Mouse (Mus musculus) lung, embryonic 16.5 days (tissue): Measurements from ENCODE around the gene Cth. TPM values are rescaled to one million over a fixed set of nuclear protein-coding genes. Genes with fewer than 3 reads are reported as not detected.
"Not testable (repeated sequence)": the region's sequence is repeated elsewhere in the genome, so short reads cannot be mapped to it uniquely, and the experiment has no call there.

Source experiments
- ATAC-seq: fragments of 200-750 bp; cut with Nextera tagmentation; 2 replicates; pipeline ENCODE4 v1.8.0; 2017; ENCODE audit warnings: low read depth, mild to moderate bottlenecking, moderate library complexity
- H3K27ac ChIP-seq: fragments of 300-500 bp; sonication (generic); 2 replicates; pipeline ENCODE4 v1.5.1; 2014; ENCODE audit warnings: mild to moderate bottlenecking, control low read depth, low read length
- H3K27me3 ChIP-seq: fragments of 300-500 bp; sonication (generic); 2 replicates; pipeline ENCODE4 v1.6.1; 2014; ENCODE audit warnings: low read depth, low read length, mixed read lengths; ENCODE audit not compliant: control insufficient read depth, insufficient read depth
- H3K36me3 ChIP-seq: fragments of 300-500 bp; sonication (generic); 2 replicates; pipeline ENCODE4 v1.6.1; 2014; ENCODE audit warnings: low read length; ENCODE audit not compliant: control insufficient read depth, insufficient read depth
- H3K4me1 ChIP-seq: fragments of 300-500 bp; sonication (generic); replicated peaks from 2 replicates; pipeline ENCODE4 v1.6.1; 2014; ENCODE audit warnings: low read length, mixed read lengths; ENCODE audit not compliant: control insufficient read depth, insufficient read depth
- H3K4me2 ChIP-seq: fragments of 300-500 bp; sonication (generic); 2 replicates; pipeline ENCODE4 v1.6.1; 2014; ENCODE audit warnings: low read depth, low read length, control low read depth
- H3K4me3 ChIP-seq: fragments of 300-500 bp; sonication (generic); 2 replicates; pipeline ENCODE4 v1.5.1; 2014; ENCODE audit warnings: mild to moderate bottlenecking, low read length, control low read depth
- H3K9ac ChIP-seq: fragments of 300-500 bp; sonication (generic); 2 replicates; pipeline ENCODE4 v1.6.1; 2014; ENCODE audit warnings: low read length, control low read depth
- H3K9me3 ChIP-seq: fragments of 300-500 bp; sonication (generic); 2 replicates; pipeline ENCODE4 v1.6.1; 2016; ENCODE audit warnings: low read length; ENCODE audit not compliant: control insufficient read depth
- WGBS: fragments of 180-500 bp; shearing (Covaris S2); extraction: QIAGEN DNeasy Blood & Tissue Kit; methylation state at CpG from one replicate; pipeline ENCODE4 v1.1.7; 2014; 5-methylcytosine and 5-hydroxymethylcytosine counted together
- polyA plus RNA-seq: library from polyadenylated mRNA; unstranded; fragments of >200 nt; fragmentation: Nextera tagmentation; extraction: Ambion mirVana; gene quantifications from 2 replicates; pipeline ENCODE4 v1.2.1, GENCODE M21; 2015

Cth gene
- polyA plus RNA-seq, 1 experiment from 2014 or later: 10.1 TPM

GRCm38 (mm10) chr3:157938585-157938984 lies 13.7 kb upstream of the Cth start:
- Histone ChIP-seq H3K36me3 (no peaks in the 10 kb centered on the region), H3K4me2 (no peak overlapping the region), H3K9me3 (no peaks in the 10 kb centered on the region), H3K9ac (no peak overlapping the region), H3K27me3 (no peaks in the 10 kb centered on the region), H3K27ac (no peak overlapping the region), H3K4me3 (no peak overlapping the region), H3K4me1 (no peaks in the 10 kb centered on the region)
- no peak for ATAC-seq
- WGBS: 71% methylated on average over 2 of the region's 2 CpGs

GRCm38 (mm10) chr3:157934301-157934823 lies 9.5 kb upstream of the Cth start:
- H3K27ac ChIP-seq: no peak overlapping the region
- H3K9ac ChIP-seq: no peak overlapping the region
- H3K4me1 ChIP-seq: no peaks in the 10 kb centered on the region
- no peaks in the 10 kb centered on the region for H3K9me3 ChIP-seq
- ATAC-seq: no peak
- H3K4me2 ChIP-seq: no peak overlapping the region
- H3K36me3 ChIP-seq: no peaks in the 10 kb centered on the region
- no peak overlapping the region for H3K4me3 ChIP-seq
- WGBS: 66% methylated on average over 3 of the region's 3 CpGs
- H3K27me3 ChIP-seq: no peaks in the 10 kb centered on the region

GRCm38 (mm10) chr3:157933223-157933622 lies 8.3 kb upstream of the Cth start:
- not testable (repeated sequence) for H3K4me3 ChIP-seq, H3K9me3 ChIP-seq, H3K4me2 ChIP-seq, H3K27me3 ChIP-seq, H3K9ac ChIP-seq, ATAC-seq, H3K4me1 ChIP-seq, H3K27ac ChIP-seq, H3K36me3 ChIP-seq
- 65% methylated on average over 5 of the region's 6 CpGs for WGBS

GRCm38 (mm10) chr3:157932074-157932473 lies 7.2 kb upstream of the Cth start:
- Histone ChIP-seq H3K36me3 (no peaks in the 10 kb centered on the region), H3K9ac (no peak overlapping the region), H3K4me3 (no peak overlapping the region), H3K4me1 (no peaks in the 10 kb centered on the region), H3K27ac (no peak overlapping the region), H3K4me2 (no peak overlapping the region), H3K9me3 (no peaks in the 10 kb centered on the region), H3K27me3 (peaks cover 3% of the 10 kb centered on the region; the same call in 1 of the 2 replicates)
- 44% methylated on average over 3 of the region's 3 CpGs for WGBS
- no peak for ATAC-seq

GRCm38 (mm10) chr3:157931592-157931991 lies 6.7 kb upstream of the Cth start:
- H3K4me3 ChIP-seq: no peak overlapping the region
- no peaks in the 10 kb centered on the region for H3K9me3 ChIP-seq
- H3K4me1 ChIP-seq: no peaks in the 10 kb centered on the region
- peaks cover 3% of the 10 kb centered on the region; the same call in 1 of the 2 replicates for H3K27me3 ChIP-seq
- no peak overlapping the region for H3K4me2 ChIP-seq
- ATAC-seq: no peak
- WGBS: 53% methylated on average over 3 of the region's 3 CpGs
- no peaks in the 10 kb centered on the region for H3K36me3 ChIP-seq
- H3K27ac ChIP-seq: no peak overlapping the region
- no peak overlapping the region for H3K9ac ChIP-seq

- H3K9ac ChIP-seq: no peak overlapping the region
- no peaks in the 10 kb centered on the region for H3K9me3 ChIP-seq
- H3K27ac ChIP-seq: no peak overlapping the region
- H3K27me3 ChIP-seq: peaks cover 3% of the 10 kb centered on the region; the same call in 1 of the 2 replicates
- H3K36me3 ChIP-seq: no peaks in the 10 kb centered on the region
- H3K4me3 ChIP-seq: no peak overlapping the region
- peaks cover 3% of the 10 kb centered on the region; the same call in 1 of the 2 replicates for H3K4me1 ChIP-seq
- WGBS: 68% methylated on average over 1 of the region's 1 CpGs
- no peak overlapping the region for H3K4me2 ChIP-seq
- ATAC-seq: no peak
Measured at GRCm38 (mm10) chr3:157929417-157929816, 4.5 kb upstream of the Cth start.

- ATAC-seq: no peak
- Histone ChIP-seq H3K27ac (no peak overlapping the region), H3K4me1 (peaks cover 5% of the 10 kb centered on the region; the same call in 1 of the 2 replicates), H3K27me3 (peaks cover 3% of the 10 kb centered on the region; the same call in 1 of the 2 replicates), H3K9ac (no peak overlapping the region), H3K36me3 (no peaks in the 10 kb centered on the region), H3K9me3 (no peaks in the 10 kb centered on the region), H3K4me3 (no peak overlapping the region), H3K4me2 (no peak overlapping the region)
- 65% methylated on average over 2 of the region's 2 CpGs for WGBS
Measured at GRCm38 (mm10) chr3:157928731-157929130, 3.9 kb upstream of the Cth start.

GRCm38 (mm10) chr3:157926761-157927160 lies 1.9 kb upstream of the Cth start:
- Histone ChIP-seq H3K27ac (no peak overlapping the region), H3K36me3 (no peaks in the 10 kb centered on the region), H3K4me1 (peaks cover 5% of the 10 kb centered on the region; the same call in 1 of the 2 replicates), H3K9ac (no peak overlapping the region), H3K9me3 (no peaks in the 10 kb centered on the region), H3K4me3 (no peak overlapping the region), H3K27me3 (peaks cover 3% of the 10 kb centered on the region; the same call in 1 of the 2 replicates), H3K4me2 (no peak overlapping the region)
- WGBS: 37% methylated on average over 2 of the region's 2 CpGs
- ATAC-seq: no peak

- Histone ChIP-seq H3K4me1 (peaks cover 5% of the 10 kb centered on the region; the same call in 1 of the 2 replicates), H3K27me3 (peaks cover 3% of the 10 kb centered on the region; the same call in 1 of the 2 replicates), H3K9ac (no peak overlapping the region), H3K27ac (no peak overlapping the region), H3K9me3 (no peaks in the 10 kb centered on the region), H3K36me3 (no peaks in the 10 kb centered on the region), H3K4me2 (no peak overlapping the region), H3K4me3 (no peak overlapping the region)
- 73% methylated on average over 14 of the region's 14 CpGs for WGBS
- ATAC-seq: no peak
Measured at GRCm38 (mm10) chr3:157925706-157926510, 1.0 kb upstream of the Cth start.
